In the genomic region with DNA sequence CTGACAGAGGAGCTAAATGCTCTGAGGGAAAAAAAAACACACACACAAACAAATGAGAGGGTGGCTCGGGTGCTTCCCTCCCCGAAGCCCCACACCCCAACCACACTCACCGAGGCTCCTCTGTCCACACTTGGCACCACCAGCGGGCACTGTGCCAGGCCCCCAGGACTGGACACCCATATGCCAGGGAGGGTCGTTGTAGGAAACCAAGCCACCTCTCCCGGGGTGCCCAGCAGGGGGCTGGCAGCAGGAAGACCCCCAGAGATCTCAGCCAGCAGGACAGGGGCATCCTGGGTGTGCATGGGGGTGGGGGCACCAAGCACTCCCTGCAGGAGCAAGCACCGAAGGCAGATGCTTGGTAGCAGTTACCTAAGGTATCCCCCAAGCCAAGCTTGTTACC, we compare ENCODE assay signal across 8 mouse cellular contexts. TPM values are rescaled to one million over a fixed set of nuclear protein-coding genes. Genes with fewer than 3 reads are reported as not detected.
A peak's percentile ranks its signal among the peaks of the same experiment; 100 is the strongest.
DNase-seq lines count a peak whose midpoint lies in the region; ATAC-seq lines count a peak whose summit lies in the region.

A gene (minus strand): TSS at position 289 of the 400 bp plus-strand sequence.

- peaks cover 33% of the 10 kb centered on the region for H3K4me1 ChIP-seq in hindbrain, embryonic 13.5 days (replicated peaks)
- H3K4me1 ChIP-seq in midbrain, embryonic 15.5 days, result peaks cover 35% of the 10 kb centered on the region

- WGBS in hindbrain, embryonic 13.5 days, result 37% methylated on average over 7 of the region's 7 CpGs
- 42% methylated on average over 7 of the region's 7 CpGs for WGBS in midbrain, embryonic 15.5 days

- peak within 1 kb of the TSS; percentile 88 for H3K4me2 ChIP-seq in hindbrain, embryonic 13.5 days
- H3K4me2 ChIP-seq in midbrain, embryonic 15.5 days, result peak within 1 kb of the TSS; percentile 80

- ATAC-seq in hindbrain, embryonic 13.5 days (ENCODE audit: low FRiP score), result no peak
- ATAC-seq in midbrain, embryonic 15.5 days (replicated peaks), result no peak

- peak within 1 kb of the TSS; percentile 86 for H3K9ac ChIP-seq in hindbrain, embryonic 13.5 days
- peak within 1 kb of the TSS; percentile 49 for H3K9ac ChIP-seq in midbrain, embryonic 15.5 days

- no peaks in the 10 kb centered on the region for H3K27me3 ChIP-seq in hindbrain, embryonic 13.5 days
- H3K27me3 ChIP-seq in midbrain, embryonic 15.5 days (replicated peaks), result no peaks in the 10 kb centered on the region

- peak within 1 kb of the TSS; percentile 81 for H3K27ac ChIP-seq in hindbrain, embryonic 13.5 days
- peak within 1 kb of the TSS; percentile 84 for H3K27ac ChIP-seq in midbrain, embryonic 15.5 days

- H3K4me3 ChIP-seq in hindbrain, embryonic 13.5 days, result peak within 1 kb of the TSS; percentile 71
- H3K4me3 ChIP-seq in midbrain, embryonic 15.5 days, result peak within 1 kb of the TSS; percentile 69

- no peaks in the 10 kb centered on the region for H3K9me3 ChIP-seq in hindbrain, embryonic 13.5 days
- no peaks in the 10 kb centered on the region for H3K9me3 ChIP-seq in midbrain, embryonic 15.5 days

- peak; percentile 53 to 60 for DNase-seq in adrenal gland, adult (ENCODE audit: inconsistent age in 2 of 2, low spot score in 1 of 2)
- no peak for DNase-seq in adrenal gland, adult 8-10 months
- peak; percentile 56 for DNase-seq in right cerebral cortex, postnatal 4 days
- DNase-seq in right cerebral cortex, postnatal 14 days, result no peak
- no peak for DNase-seq in urinary bladder, postnatal 10 days (ENCODE audit: low spot score)
- DNase-seq in right cerebral cortex, postnatal 36 days (ENCODE audit: low spot score in 2 of 2), result no peak

- H3K36me3 ChIP-seq in hindbrain, embryonic 13.5 days, result peaks cover 40% of the 10 kb centered on the region
- H3K36me3 ChIP-seq in midbrain, embryonic 15.5 days (replicated peaks), result peaks cover 21% of the 10 kb centered on the region

RNA-seq across cellular contexts. Expression of the gene that starts here (rescaled TPM):
- not detected for total RNA-seq in adrenal gland, adult 8-10 months (2022)
- polyA plus RNA-seq in hindbrain, embryonic 13.5 days (2015; fragmentation: Nextera tagmentation; extraction: Ambion mirVana), result not detected in 2 replicates
- polyA plus RNA-seq in midbrain, embryonic 15.5 days (2015; fragmentation: Nextera tagmentation; extraction: Ambion mirVana), result 0.11 TPM in 1 of 2 replicates, not detected in the other

Comparison
In these comparisons a context has a peak if more than half of its experiments do, and no peak if none do; other contexts are left out.
1. DNase-seq: peak in adrenal gland, adult (2 of 2) and right cerebral cortex, postnatal 4 days (single experiment); none in adrenal gland, adult 8-10 months (single experiment), right cerebral cortex, postnatal 14 days (single experiment), urinary bladder, postnatal 10 days (single experiment) and right cerebral cortex, postnatal 36 days (0 of 2).